Mouse (Mus musculus) liver, embryonic 14.5 days (tissue): Measurements from ENCODE around the gene Lipo1. TPM values are rescaled to one million over a fixed set of nuclear protein-coding genes. Genes with fewer than 3 reads are reported as not detected.
"Not testable (repeated sequence)": the region's sequence is repeated elsewhere in the genome, so short reads cannot be mapped to it uniquely, and the experiment has no call there.

Experiments
- ATAC-seq: fragments of 200-750 bp; cut with Nextera tagmentation; 2 replicates; pipeline ENCODE4 v1.8.0; 2017; ENCODE audit warnings: moderate number of reproducible peaks, mild to moderate bottlenecking, moderate library complexity; ENCODE audit not compliant: insufficient read depth
- DNase-seq, 3 experiments: peaks; one replicate each; pipeline ENCODE4 v3.0.0-alpha.2; 2012 to 2013; ENCODE audit warnings: low read depth in 3 of 3, low spot score in 3 of 3
- H3K27ac ChIP-seq: fragments of 300-500 bp; sonication (generic); 2 replicates; pipeline ENCODE4 v1.5.1; 2014; ENCODE audit warnings: moderate library complexity, mild to moderate bottlenecking, control low read depth, inconsistent platforms
- H3K27me3 ChIP-seq: fragments of 300-500 bp; sonication (generic); 2 replicates; pipeline ENCODE4 v1.6.1; 2014; ENCODE audit warnings: mild to moderate bottlenecking, low read length, moderate library complexity; ENCODE audit not compliant: control insufficient read depth, insufficient read depth
- H3K36me3 ChIP-seq: fragments of 300-500 bp; sonication (generic); replicated peaks from 2 replicates; pipeline ENCODE4 v1.6.1; 2014; ENCODE audit warnings: low read depth; ENCODE audit not compliant: control insufficient read depth, insufficient read depth
- H3K4me1 ChIP-seq, 2 experiments: fragments of 200-500 bp in 1 of 2; fragments of 300-500 bp in 1 of 2; sonication (generic) in 1 of 2; replicated peaks; 2 replicates each; pipeline ENCODE4 v1.6.1; 2012 to 2014; ENCODE audit warnings: antibody characterized with exemption in 1 of 2, inconsistent platforms in 1 of 2, low read length in 1 of 2; ENCODE audit not compliant: control insufficient read depth in 2 of 2, insufficient read depth in 2 of 2
- H3K4me2 ChIP-seq: fragments of 300-500 bp; sonication (generic); 2 replicates; pipeline ENCODE4 v1.6.1; 2014; ENCODE audit warnings: low read depth, mild to moderate bottlenecking, control low read depth, moderate library complexity
- H3K4me3 ChIP-seq, 2 experiments: fragments of 200-500 bp in 1 of 2; fragments of 300-500 bp in 1 of 2; sonication (generic) in 1 of 2; 2 replicates each; pipeline ENCODE4 v1.5.1; 2012 to 2014; ENCODE audit warnings: low read depth in 2 of 2, low read length in 2 of 2, mild to moderate bottlenecking in 2 of 2, control low read depth in 1 of 2, inconsistent platforms in 1 of 2, moderate library complexity in 1 of 2; ENCODE audit not compliant: insufficient read depth in 1 of 2
- H3K9ac ChIP-seq: fragments of 300-500 bp; sonication (generic); replicated peaks from 2 replicates; pipeline ENCODE4 v1.6.1; 2014; ENCODE audit warnings: mild to moderate bottlenecking, control low read depth, moderate library complexity
- H3K9me3 ChIP-seq: fragments of 300-500 bp; sonication (generic); 2 replicates; pipeline ENCODE4 v1.6.1; 2016; ENCODE audit warnings: low read length, mixed read lengths; ENCODE audit not compliant: control insufficient read depth
- CTCF ChIP-seq: IDR thresholded peaks from 2 replicates; pipeline ENCODE4 v1.5.1; 2016; ENCODE audit warnings: antibody characterized with exemption, low read depth, control low read depth
- EP300 ChIP-seq: IDR thresholded peaks from 2 replicates; pipeline ENCODE4 v1.6.1; 2016; ENCODE audit warnings: antibody characterized with exemption, low read depth
- WGBS: fragments of 180-500 bp; shearing (Covaris S2); extraction: QIAGEN DNeasy Blood & Tissue Kit; methylation state at CpG from one replicate; pipeline ENCODE4 v1.1.7; 2014; ENCODE audit not compliant: insufficient replicate concordance; 5-methylcytosine and 5-hydroxymethylcytosine counted together
- polyA plus RNA-seq, 2 experiments: library from polyadenylated mRNA; depleted of rRNA in 1 of 2; stranded (reverse) in 1 of 2; unstranded in 1 of 2; fragments of >200 nt; fragmentation: Nextera tagmentation in 1 of 2; extraction: Ambion mirVana in 1 of 2; gene quantifications; 2 replicates each; pipeline versions ENCODE4 v1.2.1 to v1.2.3; 2012 to 2014

Lipo1 gene
- polyA plus RNA-seq (2012; rRNA removed) (not detected in 2 replicates), polyA plus RNA-seq (2014; fragmentation: Nextera tagmentation; extraction: Ambion mirVana) (not detected in 2 replicates)

DNA sequence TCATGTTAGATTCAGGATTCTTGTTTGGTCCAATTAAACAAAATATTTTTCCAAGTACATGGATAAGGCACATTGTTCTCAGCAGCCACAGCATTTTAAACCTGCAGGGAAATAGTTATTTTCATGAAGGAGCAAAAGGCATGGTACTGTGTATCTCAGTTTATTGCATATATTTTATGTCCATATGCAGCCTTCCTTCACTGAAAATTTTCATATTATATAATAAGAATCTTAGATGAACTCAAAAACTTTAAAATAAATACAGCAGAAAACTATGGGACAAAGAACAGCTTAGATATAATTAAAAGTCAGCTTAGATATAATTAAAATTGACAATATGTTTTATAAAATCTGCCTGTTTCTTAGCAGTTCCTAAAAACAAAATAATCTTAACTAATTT, at the start of gene Lipo1:
Gene Lipo1, minus strand, starts transcription at position 101 of the 400 bp plus-strand sequence.
- not testable (repeated sequence) for H3K9ac ChIP-seq, H3K27me3 ChIP-seq, H3K9me3 ChIP-seq, H3K4me1 ChIP-seq, H3K27ac ChIP-seq, H3K4me3 ChIP-seq, H3K36me3 ChIP-seq, ATAC-seq, H3K4me2 ChIP-seq, DNase-seq

DNA sequence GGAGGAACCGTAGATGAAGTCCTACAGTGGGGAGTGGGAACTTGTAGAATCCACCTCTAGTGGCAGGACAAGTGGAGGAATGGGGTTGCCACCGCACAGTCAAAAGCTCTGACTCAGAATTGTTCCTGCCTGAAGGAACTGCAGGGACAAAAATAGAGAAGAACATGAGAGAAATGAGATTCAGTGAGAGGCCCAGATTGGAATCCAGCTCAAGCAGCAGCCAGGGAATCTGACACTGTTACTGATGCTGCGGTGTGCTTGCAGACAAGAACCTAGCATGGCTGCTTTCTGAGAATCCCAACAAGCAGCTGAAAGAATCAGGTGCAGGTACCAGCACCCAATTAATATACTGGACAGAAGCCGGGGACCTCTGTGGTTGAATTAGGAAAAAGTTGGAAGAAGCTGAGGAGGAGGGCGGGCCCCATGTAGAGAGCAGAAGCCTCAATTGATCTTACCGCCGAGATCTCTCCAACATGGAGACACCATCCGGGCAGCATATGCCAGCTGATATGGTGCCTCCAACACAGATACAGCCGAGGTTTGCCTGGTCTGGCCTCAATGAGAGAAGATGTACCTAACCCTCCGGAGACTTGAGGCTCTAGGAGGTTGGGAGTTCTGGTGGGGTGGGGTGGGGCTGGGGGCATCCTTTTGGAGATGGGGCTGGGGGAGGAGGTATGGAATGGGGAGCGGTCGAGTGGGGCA, 532 bp downstream of the Lipo1 start:
- Histone ChIP-seq H3K9ac (no peak overlapping the region), H3K9me3 (no peaks in the 10 kb centered on the region), H3K4me3 (no peak overlapping the region), H3K27me3 (no peaks in the 10 kb centered on the region), H3K4me2 (no peak overlapping the region), H3K36me3 (no peaks in the 10 kb centered on the region), H3K27ac (no peak overlapping the region), H3K4me1 (no peaks in the 10 kb centered on the region)
- DNase-seq = no peak
- TF ChIP-seq CTCF (no peak), EP300 (no peak)
- no peak for ATAC-seq
- 64% methylated on average over 12 of the region's 12 CpGs for WGBS

DNA sequence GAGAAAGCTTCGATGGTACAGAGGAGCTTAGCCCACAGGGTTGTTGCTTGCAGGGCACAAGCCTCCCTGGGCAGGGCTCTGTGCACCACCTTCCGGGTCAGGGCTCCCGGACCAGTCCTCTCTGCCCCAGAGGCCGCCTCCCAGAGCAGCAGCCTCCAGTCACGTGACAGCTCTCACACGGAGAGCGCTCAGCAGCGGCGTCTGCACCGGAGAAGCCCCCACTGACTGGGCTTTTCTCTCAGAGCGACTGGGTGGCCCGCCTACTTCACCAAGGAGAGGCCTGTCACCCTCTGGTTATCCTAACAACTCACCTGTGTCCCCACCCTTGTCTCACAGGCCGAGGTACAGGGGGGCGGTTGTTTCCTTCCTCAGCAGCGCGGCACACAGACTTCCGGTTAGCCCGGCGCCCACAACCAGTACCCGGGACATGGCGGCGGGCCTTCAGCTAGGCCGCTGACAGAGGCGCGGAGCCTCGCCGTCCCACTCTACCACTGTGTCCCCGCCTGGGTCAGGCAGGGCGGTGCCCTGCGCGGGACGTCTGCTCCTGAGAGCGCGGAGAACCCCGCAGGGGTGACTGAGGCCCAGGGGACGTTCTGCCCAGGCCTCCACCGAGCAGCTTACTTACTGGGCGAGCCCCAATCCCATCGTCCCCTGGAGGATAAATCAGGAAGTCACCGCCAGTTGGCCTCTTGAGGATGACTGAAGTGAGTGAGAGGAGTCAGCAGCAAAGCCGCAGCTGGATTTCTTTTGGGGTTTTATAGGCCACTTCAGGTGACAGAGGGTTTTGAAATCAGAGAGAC, 25.8 kb downstream of the Lipo1 start, which contains the start of gene Lipo3:
Gene Lipo3, minus strand, starts transcription at position 665 of the 800 bp plus-strand sequence.
- not testable (repeated sequence) for H3K4me1 ChIP-seq, H3K9ac ChIP-seq, H3K4me3 ChIP-seq, DNase-seq, H3K27me3 ChIP-seq, H3K4me2 ChIP-seq, H3K27ac ChIP-seq, H3K36me3 ChIP-seq, H3K9me3 ChIP-seq
- 30% methylated on average over 12 of the region's 41 CpGs for whole genome bisulfite sequencing
- peak; percentile 41 for ATAC-seq

GRCm38 (mm10) chr19:33751259-33751658, 36.0 kb downstream of the Lipo1 start, which contains the start of gene Lipo2:
Gene Lipo2, minus strand, starts transcription at chr19:33751359.
- H3K9ac ChIP-seq, DNase-seq, H3K4me3 ChIP-seq, H3K4me1 ChIP-seq, ATAC-seq, H3K4me2 ChIP-seq, H3K27me3 ChIP-seq, H3K36me3 ChIP-seq, H3K9me3 ChIP-seq, H3K27ac ChIP-seq: not testable (repeated sequence)
- 66% methylated on average over 1 of the region's 1 CpGs for WGBS

Other genes starting within 250 kb of the Lipo1 start
- gene Gm8978, start 162.2 kb downstream of the Lipo1 start, polyA plus RNA-seq (2012; rRNA removed) = not detected in 2 replicates
- gene Gm8978, start 162.2 kb downstream of the Lipo1 start, polyA plus RNA-seq (2014; fragmentation: Nextera tagmentation; extraction: Ambion mirVana) = not detected in 2 replicates
- 0.02 and 0.03 TPM in 2 replicates for gene Lipo2, start 36.1 kb downstream of the Lipo1 start, polyA plus RNA-seq (2012; rRNA removed)
- not detected in 2 replicates for gene Lipo2, start 36.1 kb downstream of the Lipo1 start, polyA plus RNA-seq (2014; fragmentation: Nextera tagmentation; extraction: Ambion mirVana)
- 0.74 and 1.0 TPM in 2 replicates for gene Lipo3, start 25.5 kb downstream of the Lipo1 start, polyA plus RNA-seq (2012; rRNA removed)
- 2.7 and 3.4 TPM in 2 replicates for gene Lipo3, start 25.5 kb downstream of the Lipo1 start, polyA plus RNA-seq (2014; fragmentation: Nextera tagmentation; extraction: Ambion mirVana)
- gene Lipf, start 173.7 kb upstream of the Lipo1 start, polyA plus RNA-seq (2012; rRNA removed) = not detected in 2 replicates
- not detected in 2 replicates for gene Lipf, start 173.7 kb upstream of the Lipo1 start, polyA plus RNA-seq (2014; fragmentation: Nextera tagmentation; extraction: Ambion mirVana)
- gene Lipk, start 220.8 kb upstream of the Lipo1 start, polyA plus RNA-seq (2012; rRNA removed) = not detected in 2 replicates
- not detected in 2 replicates for gene Lipk, start 220.8 kb upstream of the Lipo1 start, polyA plus RNA-seq (2014; fragmentation: Nextera tagmentation; extraction: Ambion mirVana)